Mouse (Mus musculus): ENCODE data around the gene Arfgap2. TPM values are rescaled to one million over a fixed set of nuclear protein-coding genes. Genes with fewer than 3 reads are reported as not detected.

Arfgap2 gene
- polyA plus RNA-seq, 1 experiment from 2014 or later, result 74.4 TPM

GRCm38 (mm10) chr2:91243416-91243815, 21.4 kb upstream of the Arfgap2 start:
- WGBS, result 56% methylated on average over 3 of the region's 3 CpGs

GRCm38 (mm10) chr2:91244557-91245228, 20.1 kb upstream of the Arfgap2 start:
- H3K9ac ChIP-seq (ENCODE audit: low read depth, low read length), result no peak overlapping the region
- H3K36me3 ChIP-seq (ENCODE audit: control insufficient read depth, insufficient read depth, low read length), result no peaks in the 10 kb centered on the region
- H3K27me3 ChIP-seq (ENCODE audit: control insufficient read depth, insufficient read depth, low read depth, low read length), result no peaks in the 10 kb centered on the region
- no peak overlapping the region for H3K27ac ChIP-seq (ENCODE audit: low read length)
- no peak overlapping the region for H3K4me3 ChIP-seq (ENCODE audit: low read depth, low read length)
- ATAC-seq, result no peak
- H3K4me2 ChIP-seq (ENCODE audit: low read length), result no peak overlapping the region
- H3K9me3 ChIP-seq (replicated peaks; ENCODE audit: control insufficient read depth, low read length, poor library complexity, severe bottlenecking), result no peaks in the 10 kb centered on the region
- H3K4me1 ChIP-seq (ENCODE audit: control insufficient read depth, insufficient read depth, low read length), result no peaks in the 10 kb centered on the region
- WGBS, result 87% methylated on average over 5 of the region's 5 CpGs

More at GRCm38 (mm10) chr2:91243416-91243815, 21.4 kb upstream of the Arfgap2 start:
- H3K4me3 ChIP-seq (ENCODE audit: low read depth, low read length), result no peak overlapping the region
- H3K4me1 ChIP-seq (ENCODE audit: control insufficient read depth, insufficient read depth, low read length), result no peaks in the 10 kb centered on the region
- no peak overlapping the region for H3K27ac ChIP-seq (ENCODE audit: low read length)
- H3K9me3 ChIP-seq (replicated peaks; ENCODE audit: control insufficient read depth, low read length, poor library complexity, severe bottlenecking), result no peaks in the 10 kb centered on the region
- no peak for ATAC-seq
- H3K9ac ChIP-seq (ENCODE audit: low read depth, low read length), result no peak overlapping the region
- H3K27me3 ChIP-seq (ENCODE audit: control insufficient read depth, insufficient read depth, low read depth, low read length), result no peaks in the 10 kb centered on the region
- H3K36me3 ChIP-seq (ENCODE audit: control insufficient read depth, insufficient read depth, low read length), result no peaks in the 10 kb centered on the region
- no peak overlapping the region for H3K4me2 ChIP-seq (ENCODE audit: low read length)

GRCm38 (mm10) chr2:91248366-91248765, 16.4 kb upstream of the Arfgap2 start:
- Histone ChIP-seq H3K27me3 (ENCODE audit: control insufficient read depth, insufficient read depth, low read depth, low read length) (no peaks in the 10 kb centered on the region), H3K36me3 (ENCODE audit: control insufficient read depth, insufficient read depth, low read length) (no peaks in the 10 kb centered on the region), H3K4me3 (ENCODE audit: low read depth, low read length) (no peak overlapping the region), H3K27ac (ENCODE audit: low read length) (no peak overlapping the region), H3K9ac (ENCODE audit: low read depth, low read length) (no peak overlapping the region), H3K9me3 (replicated peaks; ENCODE audit: control insufficient read depth, low read length, poor library complexity, severe bottlenecking) (no peaks in the 10 kb centered on the region), H3K4me2 (ENCODE audit: low read length) (no peak overlapping the region), H3K4me1 (ENCODE audit: control insufficient read depth, insufficient read depth, low read length) (no peaks in the 10 kb centered on the region)
- WGBS, result 91% methylated on average over 4 of the region's 4 CpGs
- ATAC-seq, result no peak

- H3K4me3 ChIP-seq (ENCODE audit: low read depth, low read length), result no peak overlapping the region
- no peak overlapping the region for H3K4me2 ChIP-seq (ENCODE audit: low read length)
- WGBS, result 83% methylated on average over 4 of the region's 4 CpGs
- peaks cover 12% of the 10 kb centered on the region for H3K27me3 ChIP-seq (ENCODE audit: control insufficient read depth, insufficient read depth, low read depth, low read length)
- H3K9ac ChIP-seq (ENCODE audit: low read depth, low read length), result no peak overlapping the region
- ATAC-seq, result no peak
- peaks cover 21% of the 10 kb centered on the region for H3K4me1 ChIP-seq (ENCODE audit: control insufficient read depth, insufficient read depth, low read length)
- H3K9me3 ChIP-seq (replicated peaks; ENCODE audit: control insufficient read depth, low read length, poor library complexity, severe bottlenecking), result no peaks in the 10 kb centered on the region
- H3K27ac ChIP-seq (ENCODE audit: low read length), result no peak overlapping the region
- no peaks in the 10 kb centered on the region for H3K36me3 ChIP-seq (ENCODE audit: control insufficient read depth, insufficient read depth, low read length)
Observed at GRCm38 (mm10) chr2:91252001-91252400, 12.8 kb upstream of the Arfgap2 start.

- Histone ChIP-seq H3K27me3 (ENCODE audit: control insufficient read depth, insufficient read depth, low read depth, low read length) (peaks cover 17% of the 10 kb centered on the region), H3K4me2 (ENCODE audit: low read length) (no peak overlapping the region), H3K27ac (ENCODE audit: low read length) (no peak overlapping the region), H3K4me1 (ENCODE audit: control insufficient read depth, insufficient read depth, low read length) (peaks cover 26% of the 10 kb centered on the region), H3K36me3 (ENCODE audit: control insufficient read depth, insufficient read depth, low read length) (no peaks in the 10 kb centered on the region), H3K9me3 (replicated peaks; ENCODE audit: control insufficient read depth, low read length, poor library complexity, severe bottlenecking) (no peaks in the 10 kb centered on the region), H3K4me3 (ENCODE audit: low read depth, low read length) (no peak overlapping the region), H3K9ac (ENCODE audit: low read depth, low read length) (no peak overlapping the region)
- no peak for ATAC-seq
- 52% methylated on average over 4 of the region's 4 CpGs for WGBS
Observed at GRCm38 (mm10) chr2:91252512-91252911, 12.3 kb upstream of the Arfgap2 start.

GRCm38 (mm10) chr2:91254725-91255380, 9.9 kb upstream of the Arfgap2 start:
- H3K9ac ChIP-seq (ENCODE audit: low read depth, low read length), result no peak overlapping the region
- no peaks in the 10 kb centered on the region for H3K36me3 ChIP-seq (ENCODE audit: control insufficient read depth, insufficient read depth, low read length)
- peaks cover 22% of the 10 kb centered on the region for H3K27me3 ChIP-seq (ENCODE audit: control insufficient read depth, insufficient read depth, low read depth, low read length)
- WGBS, result 34% methylated on average over 8 of the region's 8 CpGs
- H3K4me1 ChIP-seq (ENCODE audit: control insufficient read depth, insufficient read depth, low read length), result peaks cover 27% of the 10 kb centered on the region
- no peak overlapping the region for H3K4me2 ChIP-seq (ENCODE audit: low read length)
- no peak overlapping the region for H3K4me3 ChIP-seq (ENCODE audit: low read depth, low read length)
- H3K9me3 ChIP-seq (replicated peaks; ENCODE audit: control insufficient read depth, low read length, poor library complexity, severe bottlenecking), result no peaks in the 10 kb centered on the region
- ATAC-seq, result no peak
- H3K27ac ChIP-seq (ENCODE audit: low read length), result no peak overlapping the region

DNA sequence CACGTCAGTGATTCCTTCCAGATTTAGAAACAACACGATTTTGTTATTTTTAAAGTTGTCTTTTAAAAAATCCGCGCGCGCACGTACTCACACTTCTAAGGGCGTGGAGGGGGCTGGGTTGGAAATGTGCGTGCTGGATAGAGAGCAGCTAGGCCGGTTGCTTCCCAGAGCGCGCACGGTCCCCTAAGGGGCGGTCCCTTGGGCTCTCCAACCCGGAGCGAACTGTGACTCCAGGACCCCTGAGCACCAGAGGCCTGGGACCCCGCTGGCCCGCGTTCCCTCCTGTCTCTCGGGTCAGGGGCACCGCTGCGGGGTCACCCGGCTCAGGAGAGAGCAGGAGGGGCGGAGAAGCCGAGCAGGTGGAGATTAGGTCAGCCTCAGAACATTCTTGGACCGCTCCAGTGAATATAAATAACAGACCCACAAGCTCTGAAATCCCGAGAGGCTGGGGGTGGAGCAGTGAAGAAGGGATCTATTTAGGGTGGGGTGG, 9.1 kb upstream of the Arfgap2 start, which contains the start of gene Pacsin3:
Gene Pacsin3, plus strand, starts transcription at position 294 of the 490 bp plus-strand sequence.
- H3K4me1 ChIP-seq (ENCODE audit: control insufficient read depth, insufficient read depth, low read length), result peaks cover 27% of the 10 kb centered on the region
- H3K9ac ChIP-seq (ENCODE audit: low read depth, low read length), result peak within 1 kb of the TSS; percentile 68
- WGBS, result 2% methylated on average over 27 of the region's 27 CpGs
- peaks cover 22% of the 10 kb centered on the region for H3K27me3 ChIP-seq (ENCODE audit: control insufficient read depth, insufficient read depth, low read depth, low read length)
- H3K4me2 ChIP-seq (ENCODE audit: low read length), result peak within 1 kb of the TSS; percentile 99
- peak within 1 kb of the TSS; percentile 56 for H3K4me3 ChIP-seq (ENCODE audit: low read depth, low read length)
- no peaks in the 10 kb centered on the region for H3K36me3 ChIP-seq (ENCODE audit: control insufficient read depth, insufficient read depth, low read length)
- 0 out of 2 replicates have a peak within 1 kb of the TSS, but pooled peaks have one; percentile 32 for H3K27ac ChIP-seq (ENCODE audit: low read length)
- H3K9me3 ChIP-seq (replicated peaks; ENCODE audit: control insufficient read depth, low read length, poor library complexity, severe bottlenecking), result no peaks in the 10 kb centered on the region
- peak; percentile 30; the same call in 1 of the 2 replicates for ATAC-seq

DNA sequence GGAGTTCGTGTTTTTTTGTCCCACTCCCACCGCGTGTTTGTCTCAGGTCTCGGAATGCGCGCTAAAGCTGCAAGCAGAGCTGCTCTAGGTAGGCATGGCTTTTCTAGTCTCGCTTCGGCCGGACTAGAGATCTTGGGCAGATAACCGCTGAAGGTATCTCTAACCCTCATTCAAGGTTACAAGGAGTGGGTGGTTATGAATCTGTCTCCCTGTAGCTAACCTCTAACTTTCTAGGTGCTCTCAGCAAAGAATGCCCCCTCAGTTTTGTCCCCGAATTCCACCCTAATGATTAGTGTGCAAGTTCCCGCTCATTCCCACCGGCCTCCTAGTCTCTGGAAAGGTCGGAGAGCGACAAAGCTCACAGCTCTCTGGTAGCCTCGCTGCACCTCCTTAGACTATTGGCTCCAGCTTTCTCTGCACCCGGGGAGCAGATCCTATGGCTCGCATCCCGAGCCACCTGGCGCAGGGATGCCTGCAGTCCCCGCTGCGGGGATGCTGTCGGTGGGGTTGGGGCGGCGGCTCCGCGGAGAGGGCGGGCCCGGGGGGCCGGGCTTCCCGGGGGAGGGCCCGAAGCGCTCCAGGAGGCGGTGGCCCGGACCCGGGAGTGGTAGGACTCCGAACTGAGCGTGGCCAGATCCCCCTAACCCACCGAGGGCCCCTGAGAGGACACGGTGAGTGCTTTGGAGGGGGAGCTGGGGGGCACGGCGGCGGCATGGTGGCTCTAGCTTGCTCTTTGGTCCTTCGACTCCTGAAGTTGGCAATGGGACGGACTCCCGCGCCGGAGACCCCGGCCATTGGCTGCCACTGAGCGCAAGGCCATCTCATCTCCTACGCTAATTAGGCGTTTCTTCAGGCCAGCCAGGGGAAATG, 8.3 kb upstream of the Arfgap2 start:
- peak overlapping the region; percentile 68 for H3K9ac ChIP-seq (ENCODE audit: low read depth, low read length)
- peak overlapping the region; percentile 56 for H3K4me3 ChIP-seq (ENCODE audit: low read depth, low read length)
- peak; percentile 43 for ATAC-seq
- peaks cover 22% of the 10 kb centered on the region for H3K27me3 ChIP-seq (ENCODE audit: control insufficient read depth, insufficient read depth, low read depth, low read length)
- 2% methylated on average over 52 of the region's 52 CpGs for WGBS
- H3K4me1 ChIP-seq (ENCODE audit: control insufficient read depth, insufficient read depth, low read length), result peaks cover 27% of the 10 kb centered on the region
- peak overlapping the region; percentile 32; the same call in 1 of the 2 replicates for H3K27ac ChIP-seq (ENCODE audit: low read length)
- no peaks in the 10 kb centered on the region for H3K36me3 ChIP-seq (ENCODE audit: control insufficient read depth, insufficient read depth, low read length)
- peak overlapping the region; percentile 99 for H3K4me2 ChIP-seq (ENCODE audit: low read length)
- H3K9me3 ChIP-seq (replicated peaks; ENCODE audit: control insufficient read depth, low read length, poor library complexity, severe bottlenecking), result no peaks in the 10 kb centered on the region
